Mouse (Mus musculus) urinary bladder, postnatal 25 days (tissue): ENCODE results near the gene Ppp1r35.

Experiments
- DNase-seq: peaks from one replicate; pipeline ENCODE4 v3.0.0; 2022; ENCODE audit warnings: low spot score

Ppp1r35 gene

GRCm38 (mm10) chr5:137782776-137783522 lies 4.3 kb downstream of the Ppp1r35 start:
- DNase-seq: no peak

GRCm38 (mm10) chr5:137783901-137784540 lies 5.4 kb downstream of the Ppp1r35 start:
- DNase-seq: no peak

- DNase-seq: no peak
Measured at GRCm38 (mm10) chr5:137784546-137784945, 5.9 kb downstream of the Ppp1r35 start.

- no peak for DNase-seq
Measured at GRCm38 (mm10) chr5:137785164-137786031, 6.7 kb downstream of the Ppp1r35 start.

- DNase-seq: peak; percentile 99
Measured at GRCm38 (mm10) chr5:137786109-137786942, 7.7 kb downstream of the Ppp1r35 start.

- DNase-seq: peak; percentile 97
Measured at GRCm38 (mm10) chr5:137787151-137787928, 8.7 kb downstream of the Ppp1r35 start, which contains the start of the genes Mepce and Zcwpw1. TSS of gene Mepce (minus strand) at chr5:137787655. TSS of gene Zcwpw1 (plus strand) at chr5:137787798.

GRCm38 (mm10) chr5:137788171-137788570 lies 9.5 kb downstream of the Ppp1r35 start:
- no peak for DNase-seq

- DNase-seq: no peak
Measured at GRCm38 (mm10) chr5:137788946-137789531, 10.4 kb downstream of the Ppp1r35 start.

GRCm38 (mm10) chr5:137791553-137791952 lies 12.9 kb downstream of the Ppp1r35 start:
- DNase-seq: no peak

GRCm38 (mm10) chr5:137796606-137797005 lies 18.0 kb downstream of the Ppp1r35 start:
- DNase-seq: no peak

- no peak for DNase-seq
Measured at GRCm38 (mm10) chr5:137800917-137801316, 22.3 kb downstream of the Ppp1r35 start.

GRCm38 (mm10) chr5:137806158-137806557 lies 27.5 kb downstream of the Ppp1r35 start:
- DNase-seq: no peak

GRCm38 (mm10) chr5:137808316-137808715 lies 29.7 kb downstream of the Ppp1r35 start:
- no peak for DNase-seq

- no peak for DNase-seq
Measured at GRCm38 (mm10) chr5:137817466-137818222, 39.0 kb downstream of the Ppp1r35 start.

- no peak for DNase-seq
Measured at GRCm38 (mm10) chr5:137822126-137822525, 43.5 kb downstream of the Ppp1r35 start.

GRCm38 (mm10) chr5:137822602-137823001 lies 44.0 kb downstream of the Ppp1r35 start:
- DNase-seq: no peak

- no peak for DNase-seq
Measured at GRCm38 (mm10) chr5:137823455-137824045, 44.9 kb downstream of the Ppp1r35 start.

- DNase-seq: no peak
Measured at GRCm38 (mm10) chr5:137825030-137825429, 46.4 kb downstream of the Ppp1r35 start.

GRCm38 (mm10) chr5:137825971-137826370 lies 47.3 kb downstream of the Ppp1r35 start:
- no peak for DNase-seq
